Mouse (Mus musculus) liver, adult 2 months (tissue): ENCODE measurements at regions not wholly inside any gene's neighbourhood (a gene's known extent, or its start where the extent isn't known, plus 50 kb on each side); places are given as distances from the start of the nearest gene placed in this dataset.
"Not testable (repeated sequence)": the region's sequence is repeated elsewhere in the genome, so short reads cannot be mapped to it uniquely, and the experiment has no call there.

Experiments used
- DNase-seq: peaks from one replicate; pipeline ENCODE4 v3.0.0-alpha.2; 2011; ENCODE audit warnings: low read depth, low spot score; ENCODE audit errors: extremely low read depth
- H3K27ac ChIP-seq: fragments of 200-500 bp; replicated peaks from 2 replicates; pipeline ENCODE4 v1.5.1; 2012; ENCODE audit warnings: low read depth, mild to moderate bottlenecking, control low read depth, inconsistent platforms, low read length; ENCODE audit not compliant: insufficient read depth
- H3K27me3 ChIP-seq: fragments of 200-500 bp; 2 replicates; pipeline ENCODE4 v1.6.1; 2012; ENCODE audit warnings: mild to moderate bottlenecking, moderate library complexity, low read length, inconsistent platforms; ENCODE audit not compliant: control insufficient read depth, insufficient read depth
- H3K36me3 ChIP-seq: fragments of 200-500 bp; 2 replicates; pipeline ENCODE4 v1.6.1; 2012; ENCODE audit warnings: low read length, inconsistent platforms; ENCODE audit not compliant: control insufficient read depth, insufficient read depth
- H3K4me1 ChIP-seq: fragments of 200-500 bp; 2 replicates; pipeline ENCODE4 v1.6.1; 2011; ENCODE audit warnings: low read length; ENCODE audit not compliant: control insufficient read depth, insufficient read depth
- H3K4me3 ChIP-seq: fragments of 200-500 bp; 2 replicates; pipeline ENCODE4 v1.5.1; 2011; ENCODE audit warnings: low read depth, mild to moderate bottlenecking, control low read depth, low read length, moderate library complexity; ENCODE audit not compliant: insufficient read depth
- H3K79me2 ChIP-seq: fragments of 200-500 bp; 2 replicates; pipeline ENCODE4 v1.6.1; 2012; ENCODE audit warnings: inconsistent platforms, mild to moderate bottlenecking, low read length, moderate library complexity; ENCODE audit not compliant: control insufficient read depth, insufficient read depth
- H3K9ac ChIP-seq: fragments of 200-500 bp; 2 replicates; pipeline ENCODE4 v1.6.1; 2012; ENCODE audit warnings: low read depth, mild to moderate bottlenecking, control low read depth, inconsistent platforms, low read length
- CTCF ChIP-seq: fragments of 200-500 bp; IDR thresholded peaks from 2 replicates; pipeline ENCODE4 v1.5.1; 2011; ENCODE audit warnings: low read depth, low read length, control low read depth
- POLR2A ChIP-seq: fragments of 200-500 bp; IDR thresholded peaks from 2 replicates; pipeline ENCODE4 v1.6.1; 2011; ENCODE audit warnings: low read length, control low read depth; ENCODE audit not compliant: insufficient read depth; ENCODE audit errors: extremely low read depth
- WGBS: fragments of 180-500 bp; shearing (Covaris S2); methylation state at CpG from one replicate; pipeline ENCODE4 v1.1.7; 2018; 5-methylcytosine and 5-hydroxymethylcytosine counted together

DNA sequence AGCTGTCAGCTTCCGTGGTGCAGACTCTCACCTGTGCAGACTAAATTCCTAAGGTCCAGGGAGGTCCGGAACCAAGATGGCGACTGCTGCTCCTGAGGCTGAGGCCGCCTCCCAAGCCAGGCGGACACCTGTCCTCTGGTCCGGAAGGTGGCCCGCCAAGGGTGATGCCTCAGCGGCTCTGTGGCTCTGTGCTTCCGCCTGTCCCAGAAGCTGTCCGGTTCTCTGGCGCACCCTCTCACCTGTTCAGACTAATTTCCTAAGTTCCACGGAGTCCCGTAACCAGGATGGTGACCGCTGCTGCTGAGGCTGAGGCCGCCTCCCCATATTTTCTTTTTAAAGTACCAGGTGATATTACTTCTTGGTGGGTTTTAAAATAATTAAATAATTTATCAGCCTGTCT, 65.4 kb upstream of the B3galnt2 start:
- WGBS = 88% methylated on average over 15 of the region's 15 CpGs
- not testable (repeated sequence) for DNase-seq, H3K79me2 ChIP-seq, H3K36me3 ChIP-seq, H3K4me1 ChIP-seq, H3K27me3 ChIP-seq, H3K9ac ChIP-seq, H3K27ac ChIP-seq, H3K4me3 ChIP-seq

DNA sequence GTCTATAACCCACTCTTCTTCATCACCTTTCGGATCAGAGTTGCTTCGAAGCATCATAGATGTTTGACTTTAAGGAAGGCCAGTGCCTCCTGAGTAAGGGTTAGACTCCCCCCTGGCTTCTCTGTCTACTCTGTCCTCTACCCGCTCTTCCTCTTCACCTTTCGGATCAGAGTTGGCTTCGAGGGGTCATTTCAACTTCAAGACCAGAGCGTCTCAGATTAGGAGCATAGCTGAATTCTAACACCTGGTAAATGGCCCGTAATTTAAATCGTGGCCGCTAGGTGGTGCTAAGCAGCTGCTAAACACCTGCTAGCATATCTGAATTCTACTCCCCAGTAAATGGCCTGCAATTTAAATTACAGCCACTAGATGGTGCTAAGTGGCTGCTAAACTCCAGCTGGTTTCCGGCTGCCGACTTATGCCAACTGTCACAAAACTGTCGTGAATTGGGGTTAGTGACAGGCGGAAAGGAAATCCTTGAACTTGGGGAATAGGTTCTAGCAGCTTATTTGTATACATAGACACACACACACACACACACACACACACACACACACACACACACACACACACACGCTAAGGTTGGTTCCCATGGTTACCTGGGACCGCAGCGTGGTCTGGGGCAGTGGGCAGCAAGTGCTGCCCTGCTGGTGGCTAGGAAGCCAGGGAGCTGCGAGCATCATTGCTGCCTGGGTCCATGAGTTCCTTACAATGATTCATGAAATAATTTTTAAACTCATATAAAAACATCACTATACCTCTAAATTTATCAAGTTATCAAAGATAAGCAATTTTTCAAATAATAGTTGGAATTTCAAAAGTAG, 64.8 kb upstream of the B3galnt2 start:
- Histone ChIP-seq H3K9ac (peak overlapping the region; percentile 75), H3K4me3 (peak overlapping the region; percentile 65), H3K27ac (no peak overlapping the region)

DNA sequence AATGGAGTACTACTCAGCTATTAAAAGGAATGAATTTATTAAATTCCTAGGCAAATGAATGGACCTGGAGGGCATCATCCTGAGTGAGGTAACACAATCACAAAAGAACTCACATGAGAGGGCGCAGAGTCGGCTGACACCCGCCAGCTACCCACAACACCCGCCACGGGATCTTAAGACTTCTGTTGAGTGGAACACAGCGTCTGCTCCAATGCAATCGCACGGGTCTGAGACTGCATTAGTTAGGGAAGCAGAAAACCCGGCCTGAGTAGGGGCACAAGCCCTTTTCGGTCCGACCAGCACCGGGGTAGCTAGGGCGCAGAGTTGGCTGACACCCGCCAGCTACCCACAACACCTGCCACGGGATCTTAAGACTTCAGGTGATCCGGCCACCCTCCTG, 52.1 kb upstream of the B3galnt2 start:
- not testable (repeated sequence) for DNase-seq, H3K9ac ChIP-seq, H3K4me3 ChIP-seq, H3K36me3 ChIP-seq, H3K4me1 ChIP-seq, H3K27ac ChIP-seq, H3K27me3 ChIP-seq, H3K79me2 ChIP-seq
- 96% methylated on average over 16 of the region's 16 CpGs for WGBS

More for the DNA sequence above, 64.8 kb upstream of the B3galnt2 start:
- TF ChIP-seq POLR2A (no peak), CTCF (peak; percentile 71)
- 21% methylated on average over 17 of the region's 17 CpGs for WGBS
- H3K27me3 ChIP-seq = no peaks in the 10 kb centered on the region
- peak; percentile 93 for DNase-seq
- H3K4me1 ChIP-seq = no peaks in the 10 kb centered on the region; the same call in 1 of the 2 replicates
- H3K36me3 ChIP-seq = no peaks in the 10 kb centered on the region
- H3K79me2 ChIP-seq = no peaks in the 10 kb centered on the region
